Mouse (Mus musculus) liver, adult 2 months (tissue): ENCODE measurements around the gene Tmem190. TPM values are rescaled to one million over a fixed set of nuclear protein-coding genes. Genes with fewer than 3 reads are reported as not detected.

Source experiments
- DNase-seq: peaks from one replicate; pipeline ENCODE4 v3.0.0-alpha.2; 2011; ENCODE audit warnings: low read depth, low spot score; ENCODE audit errors: extremely low read depth
- H3K27ac ChIP-seq: fragments of 200-500 bp; replicated peaks from 2 replicates; pipeline ENCODE4 v1.5.1; 2012; ENCODE audit warnings: low read depth, mild to moderate bottlenecking, control low read depth, inconsistent platforms, low read length; ENCODE audit not compliant: insufficient read depth
- H3K27me3 ChIP-seq: fragments of 200-500 bp; 2 replicates; pipeline ENCODE4 v1.6.1; 2012; ENCODE audit warnings: mild to moderate bottlenecking, moderate library complexity, low read length, inconsistent platforms; ENCODE audit not compliant: control insufficient read depth, insufficient read depth
- H3K36me3 ChIP-seq: fragments of 200-500 bp; 2 replicates; pipeline ENCODE4 v1.6.1; 2012; ENCODE audit warnings: low read length, inconsistent platforms; ENCODE audit not compliant: control insufficient read depth, insufficient read depth
- H3K4me1 ChIP-seq: fragments of 200-500 bp; 2 replicates; pipeline ENCODE4 v1.6.1; 2011; ENCODE audit warnings: low read length; ENCODE audit not compliant: control insufficient read depth, insufficient read depth
- H3K4me3 ChIP-seq: fragments of 200-500 bp; 2 replicates; pipeline ENCODE4 v1.5.1; 2011; ENCODE audit warnings: low read depth, mild to moderate bottlenecking, control low read depth, low read length, moderate library complexity; ENCODE audit not compliant: insufficient read depth
- H3K79me2 ChIP-seq: fragments of 200-500 bp; 2 replicates; pipeline ENCODE4 v1.6.1; 2012; ENCODE audit warnings: inconsistent platforms, mild to moderate bottlenecking, low read length, moderate library complexity; ENCODE audit not compliant: control insufficient read depth, insufficient read depth
- H3K9ac ChIP-seq: fragments of 200-500 bp; 2 replicates; pipeline ENCODE4 v1.6.1; 2012; ENCODE audit warnings: low read depth, mild to moderate bottlenecking, control low read depth, inconsistent platforms, low read length
- CTCF ChIP-seq: fragments of 200-500 bp; IDR thresholded peaks from 2 replicates; pipeline ENCODE4 v1.5.1; 2011; ENCODE audit warnings: low read depth, low read length, control low read depth
- POLR2A ChIP-seq: fragments of 200-500 bp; IDR thresholded peaks from 2 replicates; pipeline ENCODE4 v1.6.1; 2011; ENCODE audit warnings: low read length, control low read depth; ENCODE audit not compliant: insufficient read depth; ENCODE audit errors: extremely low read depth
- WGBS: fragments of 180-500 bp; shearing (Covaris S2); methylation state at CpG from one replicate; pipeline ENCODE4 v1.1.7; 2018; 5-methylcytosine and 5-hydroxymethylcytosine counted together
- polyA plus RNA-seq: library from polyadenylated mRNA; depleted of rRNA; stranded (reverse); fragments of >200 nt; gene quantifications from 2 replicates; pipeline ENCODE4 v1.2.3, GENCODE M21; 2012
- total RNA-seq: library from RNA; depleted of rRNA; stranded (reverse); fragments of >200 nt; gene quantifications from 2 replicates; pipeline ENCODE4 v1.2.3, GENCODE M21; 2014

Tmem190 gene
- total and polyA plus RNA-seq, 2 experiments: not detected

- 11% methylated on average over 20 of the region's 20 CpGs for WGBS
- Histone ChIP-seq H3K4me1 (peaks cover 7% of the 10 kb centered on the region; the same call in 1 of the 2 replicates), H3K79me2 (no peaks in the 10 kb centered on the region), H3K36me3 (no peaks in the 10 kb centered on the region), H3K4me3 (no peak overlapping the region), H3K27ac (no peak overlapping the region), H3K9ac (no peak overlapping the region), H3K27me3 (peaks cover 13% of the 10 kb centered on the region; the same call in 1 of the 2 replicates)
- TF ChIP-seq POLR2A (no peak), CTCF (no peak)
- no peak for DNase-seq
Observed at GRCm38 (mm10) chr7:4777851-4778637, 4.7 kb upstream of the Tmem190 start.

DNA sequence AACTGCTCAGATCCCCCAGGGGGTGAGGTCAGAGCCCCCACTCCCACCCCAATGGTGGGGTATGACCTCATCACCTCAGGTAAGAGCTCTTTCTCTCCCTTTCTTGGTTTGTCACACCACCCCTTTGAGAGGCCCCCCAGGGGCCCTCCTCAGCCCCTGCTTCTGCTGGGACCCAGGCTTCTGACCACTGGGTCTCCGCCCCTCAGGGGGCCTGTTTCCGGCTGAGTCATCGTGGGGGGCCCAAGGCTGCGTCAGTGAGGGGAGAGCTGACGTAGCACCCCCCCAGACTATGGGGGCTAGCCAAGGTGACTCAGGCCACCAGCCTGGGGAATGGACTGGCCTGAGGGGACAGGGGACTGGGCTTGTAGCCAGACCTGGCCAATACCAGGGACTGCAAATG is 2.8 kb upstream of the Tmem190 start:
- DNase-seq: no peak
- Histone ChIP-seq H3K9ac (no peak overlapping the region), H3K27ac (no peak overlapping the region), H3K36me3 (no peaks in the 10 kb centered on the region; the same call in 1 of the 2 replicates), H3K4me1 (peaks cover 7% of the 10 kb centered on the region; the same call in 1 of the 2 replicates), H3K27me3 (peaks cover 13% of the 10 kb centered on the region; the same call in 1 of the 2 replicates), H3K4me3 (no peak overlapping the region), H3K79me2 (no peaks in the 10 kb centered on the region)
- TF ChIP-seq POLR2A: no peak
- no peak for TF ChIP-seq CTCF
- 47% methylated on average over 5 of the region's 5 CpGs for WGBS

GRCm38 (mm10) chr7:4782130-4782529 is 607 bp upstream of the Tmem190 start:
- H3K27ac ChIP-seq: no peak overlapping the region
- H3K4me3 ChIP-seq: no peak overlapping the region
- H3K36me3 ChIP-seq: no peaks in the 10 kb centered on the region; the same call in 1 of the 2 replicates
- H3K4me1 ChIP-seq: peaks cover 5% of the 10 kb centered on the region; the same call in 1 of the 2 replicates
- H3K79me2 ChIP-seq: no peaks in the 10 kb centered on the region
- H3K9ac ChIP-seq: no peak overlapping the region
- 36% methylated on average over 3 of the region's 3 CpGs for WGBS
- peaks cover 8% of the 10 kb centered on the region; the same call in 1 of the 2 replicates for H3K27me3 ChIP-seq
- no peak for DNase-seq
- no peak for TF ChIP-seq CTCF
- TF ChIP-seq POLR2A: no peak

- Histone ChIP-seq H3K4me3 (no peak overlapping the region), H3K79me2 (peaks cover 5% of the 10 kb centered on the region; the same call in 1 of the 2 replicates), H3K9ac (no peak overlapping the region), H3K4me1 (peaks cover 6% of the 10 kb centered on the region; the same call in 1 of the 2 replicates), H3K27ac (no peak overlapping the region), H3K36me3 (no peaks in the 10 kb centered on the region; the same call in 1 of the 2 replicates), H3K27me3 (no peaks in the 10 kb centered on the region)
- no peak for DNase-seq
- WGBS: 86% methylated on average over 14 of the region's 14 CpGs
- TF ChIP-seq POLR2A (no peak), CTCF (no peak)
Observed at GRCm38 (mm10) chr7:4783667-4784268, 1.0 kb downstream of the Tmem190 start.

GRCm38 (mm10) chr7:4788499-4789435 is 6.0 kb downstream of the Tmem190 start:
- Histone ChIP-seq H3K4me1 (peaks cover 13% of the 10 kb centered on the region), H3K27ac (peak overlapping the region; percentile 84), H3K9ac (peak overlapping the region; percentile 95), H3K36me3 (no peaks in the 10 kb centered on the region; the same call in 1 of the 2 replicates), H3K4me3 (peak overlapping the region; percentile 93), H3K79me2 (peaks cover 11% of the 10 kb centered on the region; the same call in 1 of the 2 replicates), H3K27me3 (no peaks in the 10 kb centered on the region)
- peak; percentile 33 for DNase-seq
- peak; percentile 46 for TF ChIP-seq CTCF
- no peak for TF ChIP-seq POLR2A
- 1% methylated on average over 62 of the region's 64 CpGs for WGBS
